Mouse (Mus musculus) left cerebral cortex, postnatal 4 days (tissue): ENCODE measurements around the gene Gm31371. TPM values are rescaled to one million over a fixed set of nuclear protein-coding genes. Genes with fewer than 3 reads are reported as not detected.
"Not testable (repeated sequence)": the region's sequence is repeated elsewhere in the genome, so short reads cannot be mapped to it uniquely, and the experiment has no call there.

Experiments used
- DNase-seq: peaks from one replicate; pipeline ENCODE4 v3.0.0-alpha.2; 2022
- intact Hi-C: fragments of 180-260 bp; cut with DNase I; formaldehyde crosslinking; loops from one replicate; pipeline ENCODE4 v1.15.1; 2025
- total RNA-seq, 2 experiments: library from RNA; stranded (reverse); gene quantifications; 2 replicates each; pipeline ENCODE4 v1.2.3; 2021

Gm31371 gene
- under 1 TPM in 1 of 2 experiments, not detected in 1; 0.30 TPM for total RNA-seq

DNA sequence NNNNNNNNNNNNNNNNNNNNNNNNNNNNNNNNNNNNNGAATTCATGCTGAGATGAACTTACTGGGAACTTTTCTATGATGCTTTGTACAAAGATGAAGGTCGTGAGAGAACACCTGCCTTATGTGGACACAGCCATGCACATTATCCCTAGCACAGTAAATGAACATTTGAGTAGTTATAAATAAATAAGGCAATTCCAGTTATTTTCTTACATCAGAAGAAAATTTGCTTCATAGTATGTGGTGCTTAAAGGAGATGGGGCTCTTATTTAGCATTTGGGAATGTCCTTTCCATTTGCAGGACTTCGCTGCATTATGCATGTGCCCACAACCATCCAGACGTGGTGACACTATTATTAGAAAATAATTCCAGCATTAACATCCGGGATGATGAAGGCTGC is at the start of gene Gm31371:
Gm31371 (plus strand) TSS at position 301 of the 400 bp plus-strand sequence.
- DNase-seq, intact Hi-C loops: not testable (repeated sequence)

- intact Hi-C loops, DNase-seq: not testable (repeated sequence)
Measured at GRCm38 (mm10) chr8:19906425-19907055, 3.3 kb downstream of the Gm31371 start.

DNA sequence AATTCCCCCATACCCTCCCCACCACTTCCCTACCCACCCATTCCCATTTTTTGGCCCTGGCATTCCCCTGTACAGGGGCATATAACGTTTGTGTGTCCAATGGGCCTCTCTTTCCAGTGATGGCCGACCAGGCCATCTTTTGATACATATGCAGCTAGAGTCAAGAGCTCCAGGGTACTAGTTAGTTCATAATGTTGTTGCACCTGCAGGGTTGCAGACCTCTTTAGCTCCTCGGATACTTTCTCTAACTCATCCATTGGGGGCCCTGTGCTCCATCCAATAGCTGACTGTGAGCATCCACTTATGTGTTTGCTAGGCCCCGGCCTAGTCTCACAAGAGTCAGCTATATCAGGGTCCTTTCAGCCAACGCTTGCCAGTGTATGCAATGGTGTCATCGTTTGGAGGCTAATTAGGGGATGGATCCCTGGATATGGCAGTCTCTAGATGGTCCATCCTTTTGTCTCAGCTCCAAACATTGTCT is 5.7 kb downstream of the Gm31371 start:
- DNase-seq, intact Hi-C loops: not testable (repeated sequence)

DNA sequence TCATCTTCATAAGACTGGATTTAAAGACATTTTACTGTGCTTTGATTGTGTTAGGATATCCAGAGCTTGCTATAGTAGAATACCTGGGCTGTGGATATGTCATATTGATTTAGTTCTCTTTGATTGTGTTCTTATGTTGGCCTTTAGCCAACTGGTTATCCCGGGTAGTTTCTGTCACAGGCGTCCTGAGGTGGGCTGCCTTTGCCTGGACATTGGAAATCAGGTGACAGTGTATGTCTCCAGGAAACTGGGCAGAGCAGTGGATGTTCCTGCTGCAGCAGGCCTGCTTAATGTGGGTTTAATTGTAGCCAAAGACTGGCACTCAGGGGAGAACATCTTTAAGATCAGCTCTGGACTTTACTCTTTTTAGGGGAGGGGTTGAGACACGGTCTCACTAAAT is 15.9 kb downstream of the Gm31371 start:
- intact Hi-C loops, DNase-seq: not testable (repeated sequence)

DNA sequence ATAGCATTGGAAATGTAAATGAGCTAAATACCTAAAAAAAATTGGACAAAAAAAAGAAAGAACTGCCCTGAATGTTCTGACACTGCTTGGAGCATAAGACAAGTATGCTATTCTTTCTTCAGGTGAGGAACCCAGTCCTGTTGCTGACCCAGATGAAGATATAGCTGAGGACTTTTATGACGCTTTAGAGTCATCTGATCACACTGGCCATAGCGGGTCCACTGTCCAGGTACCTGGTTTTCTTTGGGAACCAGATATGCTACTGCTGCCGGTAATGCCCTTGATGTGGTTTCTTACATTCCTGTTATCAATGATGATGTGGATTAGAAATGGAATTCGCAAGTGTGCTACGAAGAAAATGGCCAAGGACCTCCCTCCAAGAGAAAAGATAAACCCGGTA is 31.1 kb downstream of the Gm31371 start:
- DNase-seq, intact Hi-C loops: not testable (repeated sequence)

GRCm38 (mm10) chr8:19935541-19936030 is 32.4 kb downstream of the Gm31371 start:
- intact Hi-C loops: not testable (repeated sequence)
- peak; percentile 0 for DNase-seq

DNA sequence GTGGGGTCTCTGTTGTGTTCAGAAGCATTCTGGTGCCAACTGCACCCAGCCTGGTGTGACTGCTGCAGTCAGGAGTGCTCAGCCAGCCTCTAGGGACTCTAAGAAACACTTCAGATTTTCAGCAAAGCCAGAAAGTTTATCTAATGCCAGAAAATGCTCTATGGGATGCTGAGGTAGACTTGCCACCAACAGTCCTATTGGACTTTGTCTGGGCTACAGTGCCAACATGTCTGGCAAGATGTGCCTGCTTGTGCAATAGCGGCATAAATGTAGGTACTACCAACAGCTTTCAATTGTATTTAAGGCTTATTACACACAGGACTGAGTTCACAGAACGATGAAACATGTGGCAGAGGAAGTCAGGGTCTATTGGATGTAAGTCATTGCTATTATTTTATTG is 57.7 kb downstream of the Gm31371 start:
- no peak for DNase-seq
- intact Hi-C loops: no loop called here

- intact Hi-C loops: not testable (repeated sequence)
- DNase-seq: peak; percentile 4
Measured at GRCm38 (mm10) chr8:19963766-19964165, 60.6 kb downstream of the Gm31371 start.

- intact Hi-C loops: not testable (repeated sequence)
- peak; percentile 2 for DNase-seq
Measured at GRCm38 (mm10) chr8:19968151-19968550, 65.0 kb downstream of the Gm31371 start.

DNA sequence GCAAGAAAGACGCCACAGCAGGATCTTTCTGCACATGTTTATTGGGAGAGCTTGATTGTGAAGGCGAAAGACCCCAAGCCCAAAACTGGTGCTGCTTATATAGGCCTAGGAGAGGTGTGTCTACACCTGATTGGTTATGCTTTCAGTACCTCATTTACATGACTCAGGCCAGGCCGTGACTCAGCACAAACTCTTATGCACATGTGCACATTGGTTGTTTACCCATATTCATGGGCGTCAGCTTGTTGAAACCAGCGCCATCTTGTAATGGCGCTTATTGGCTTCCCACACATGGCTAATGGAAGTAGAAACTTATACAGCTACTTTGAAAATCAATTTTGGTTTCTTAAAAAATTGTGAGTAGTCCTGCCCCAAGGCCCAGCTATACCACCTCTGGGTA is 72.0 kb downstream of the Gm31371 start:
- DNase-seq, intact Hi-C loops: not testable (repeated sequence)

Other genes starting within 250 kb of the Gm31371 start
- gene 4930467E23Rik, start 173.8 kb upstream of the Gm31371 start, total RNA-seq: not detected